Mouse (Mus musculus) brain, embryonic 14.5 days (tissue): ENCODE results near the gene Lpp.

Experiments used
- CTCF ChIP-seq: fragments of 200-500 bp; IDR thresholded peaks from 2 replicates; pipeline ENCODE4 v1.5.1; 2012; ENCODE audit warnings: inconsistent platforms, mild to moderate bottlenecking, moderate library complexity, borderline replicate concordance; ENCODE audit not compliant: insufficient read depth, insufficient read length; ENCODE audit errors: extremely low read depth
- POLR2A ChIP-seq: fragments of 200-500 bp; IDR thresholded peaks from 2 replicates; pipeline ENCODE4 v1.6.1; 2012; ENCODE audit warnings: mild to moderate bottlenecking, inconsistent platforms, borderline replicate concordance; ENCODE audit not compliant: poor library complexity, insufficient read depth, insufficient read length, severe bottlenecking; ENCODE audit errors: extremely low read depth

DNA sequence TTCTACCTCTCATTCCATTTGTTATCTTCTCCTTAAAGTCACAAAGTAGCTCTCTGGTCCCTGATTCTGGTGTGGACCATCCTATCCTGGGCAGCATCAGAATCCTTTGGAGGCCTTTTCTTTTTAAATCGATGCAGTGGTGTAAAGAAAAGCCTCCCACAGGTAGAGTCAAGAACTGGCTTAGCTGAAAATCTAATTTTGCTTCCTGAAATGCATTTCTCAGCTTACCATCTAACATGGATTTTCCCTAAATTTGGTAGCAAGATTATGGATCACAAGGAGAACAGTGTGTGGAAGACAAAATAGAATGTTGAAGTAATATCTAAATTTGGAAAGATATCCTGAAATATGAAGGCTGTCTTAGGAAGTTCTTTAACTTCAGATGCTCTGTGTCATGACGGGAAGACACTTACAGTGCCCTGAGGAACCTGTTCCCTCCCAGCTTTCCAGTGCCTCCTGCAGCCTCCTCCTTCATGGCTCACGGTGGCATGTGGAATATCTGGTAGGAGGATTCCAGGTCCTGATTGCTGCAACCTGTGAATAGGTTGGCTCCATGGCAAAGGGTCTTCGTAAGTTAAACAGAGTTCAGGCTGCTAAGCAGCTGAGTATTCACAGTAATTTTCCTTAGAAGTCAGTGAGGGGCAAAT is 251.6 kb downstream of the Lpp start:
- TF ChIP-seq CTCF (no peak), POLR2A (no peak)
